Mouse (Mus musculus): ENCODE data around the gene Nolc1.

DNA sequence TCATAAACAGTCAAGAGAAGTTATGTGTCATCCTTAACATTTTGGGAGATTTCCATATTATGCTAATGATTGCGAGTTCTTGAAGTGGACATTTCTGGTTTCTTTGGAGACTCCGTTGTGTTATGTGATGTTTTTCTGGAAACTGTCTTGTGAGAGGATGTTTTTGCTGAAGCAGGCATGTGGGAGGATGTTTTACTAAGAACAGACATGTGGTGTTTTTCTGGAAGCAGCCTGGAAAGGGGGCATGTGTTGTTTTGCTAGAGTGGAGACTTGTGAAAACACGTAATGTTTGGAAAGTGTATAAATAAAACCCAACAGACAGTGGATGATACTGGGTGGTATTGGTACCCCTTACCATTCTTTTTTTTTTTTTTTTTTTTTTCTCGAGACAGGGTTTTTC lies 19.6 kb downstream of the Nolc1 start:
- TF ChIP-seq USF1 (IDR thresholded peaks at IDR 0.05; ENCODE audit: low read depth) (no peak), CTCF (IDR thresholded peaks at IDR 0.05; ENCODE audit: control insufficient read depth, insufficient read depth, insufficient read length) (no peak), CEBPB (IDR thresholded peaks at IDR 0.05; ENCODE audit: low read depth) (no peak)
